Mouse (Mus musculus) CH12.LX (cell line): ENCODE data around the gene C1ql4. TPM values are rescaled to one million over a fixed set of nuclear protein-coding genes. Genes with fewer than 3 reads are reported as not detected.

Source experiments
- DNase-seq: peaks from one replicate; pipeline ENCODE4 v3.0.0-alpha.2; 2013; ENCODE audit errors: extremely low read depth
- H3K27ac ChIP-seq: 2 replicates; pipeline ENCODE4 v1.5.1; 2012; ENCODE audit warnings: low read depth, mild to moderate bottlenecking, control low read depth, moderate library complexity; ENCODE audit not compliant: insufficient read depth
- H3K27me3 ChIP-seq: replicated peaks from 2 replicates; pipeline ENCODE3; 2012; ENCODE audit warnings: inconsistent platforms
- H3K36me3 ChIP-seq, 2 experiments: replicated peaks in 1 of 2; 2 replicates each; pipeline versions ENCODE3 to v1.6.1; 2012; ENCODE audit warnings: inconsistent platforms in 1 of 2, low read length in 1 of 2, mild to moderate bottlenecking in 1 of 2, mixed read lengths in 1 of 2, moderate library complexity in 1 of 2; ENCODE audit not compliant: control insufficient read depth in 1 of 2, insufficient read depth in 1 of 2
- H3K4me1 ChIP-seq, 2 experiments: 2 replicates each; pipeline ENCODE4 v1.6.1; 2012; ENCODE audit warnings: inconsistent platforms in 1 of 2, moderate library complexity in 1 of 2; ENCODE audit not compliant: insufficient read depth in 2 of 2, control insufficient read depth in 1 of 2
- H3K4me2 ChIP-seq: 2 replicates; pipeline ENCODE4 v1.6.1; 2012; ENCODE audit warnings: low read depth, mild to moderate bottlenecking, control low read depth; ENCODE audit not compliant: poor library complexity, insufficient read depth, severe bottlenecking
- H3K4me3 ChIP-seq, 3 experiments: fragments of 150-350 bp in 1 of 3; sonication (generic) in 1 of 3; replicated peaks in 1 of 3; 2 replicates each; pipeline versions ENCODE3 to v1.5.1; 2011 to 2012; ENCODE audit warnings: low read depth in 2 of 3, low read length in 2 of 3, mild to moderate bottlenecking in 2 of 3, moderate library complexity in 2 of 3, control low read depth in 1 of 3, improper control_type of control experiment in 1 of 3, inconsistent platforms in 1 of 3, mixed read lengths in 1 of 3; ENCODE audit not compliant: poor library complexity in 1 of 3
- H3K79me2 ChIP-seq: replicated peaks from 2 replicates; pipeline ENCODE4 v1.6.1; 2012; ENCODE audit warnings: mild to moderate bottlenecking, moderate library complexity; ENCODE audit not compliant: control insufficient read depth, poor library complexity, insufficient read depth, severe bottlenecking; ENCODE audit errors: extremely low read depth
- H3K9ac ChIP-seq: 2 replicates; pipeline ENCODE4 v1.6.1; 2012; ENCODE audit warnings: low read depth, mild to moderate bottlenecking, control low read depth, moderate library complexity; ENCODE audit not compliant: insufficient read depth
- H3K9me3 ChIP-seq: replicated peaks from 2 replicates; pipeline ENCODE3; 2012; ENCODE audit warnings: low read length, inconsistent platforms, mixed read lengths
- CHD2 ChIP-seq: IDR thresholded peaks from 2 replicates; pipeline ENCODE4 v1.6.1; 2011; ENCODE audit warnings: low read length, improper control_type of control experiment
- E2F4 ChIP-seq: IDR thresholded peaks from 2 replicates; pipeline ENCODE4 v1.6.1; 2011; ENCODE audit warnings: low read depth, low read length, improper control_type of control experiment; ENCODE audit not compliant: insufficient replicate concordance
- ELF1 ChIP-seq: IDR thresholded peaks from 2 replicates; pipeline ENCODE4 v1.6.1; 2014; ENCODE audit warnings: low read depth, mild to moderate bottlenecking, inconsistent platforms, low read length, improper control_type of control experiment
- ETS1 ChIP-seq: conservative IDR thresholded peaks from 2 replicates; pipeline ENCODE4 v1.6.1; 2012; ENCODE audit warnings: low read depth, mild to moderate bottlenecking, inconsistent platforms, low read length, improper control_type of control experiment, moderate library complexity
- GABPA ChIP-seq: IDR thresholded peaks from 2 replicates; pipeline ENCODE4 v1.6.1; 2012; ENCODE audit warnings: low read depth, low read length, improper control_type of control experiment, inconsistent platforms; ENCODE audit not compliant: insufficient replicate concordance
- JUN ChIP-seq: IDR thresholded peaks from 2 replicates; pipeline ENCODE4 v1.6.1; 2011; ENCODE audit warnings: low read depth, mild to moderate bottlenecking, low read length, improper control_type of control experiment, moderate library complexity; ENCODE audit not compliant: insufficient read depth
- KAT2A ChIP-seq: IDR thresholded peaks from 2 replicates; pipeline ENCODE4 v1.6.1; 2012; ENCODE audit warnings: low read length, improper control_type of control experiment, inconsistent platforms; ENCODE audit not compliant: insufficient replicate concordance
- MAX ChIP-seq: IDR thresholded peaks from 2 replicates; pipeline ENCODE4 v1.6.1; 2011; ENCODE audit warnings: low read length, improper control_type of control experiment
- MAZ ChIP-seq: IDR thresholded peaks from 2 replicates; pipeline ENCODE4 v1.6.1; 2012; ENCODE audit warnings: low read depth, mild to moderate bottlenecking, inconsistent platforms, low read length, improper control_type of control experiment, moderate library complexity
- MXI1 ChIP-seq: IDR thresholded peaks from 2 replicates; pipeline ENCODE4 v1.6.1; 2011; ENCODE audit warnings: mild to moderate bottlenecking, low read depth, low read length, improper control_type of control experiment
- MYC ChIP-seq: IDR thresholded peaks from 2 replicates; pipeline ENCODE4 v1.6.1; 2011; ENCODE audit warnings: low read depth, mild to moderate bottlenecking, improper control_type of control experiment, low read length
- NRF1 ChIP-seq: IDR thresholded peaks from 2 replicates; pipeline ENCODE4 v1.6.1; 2014; ENCODE audit warnings: low read depth, mild to moderate bottlenecking, inconsistent platforms, low read length, improper control_type of control experiment, moderate library complexity
- RAD21 ChIP-seq: IDR thresholded peaks from 2 replicates; pipeline ENCODE4 v1.6.1; 2011; ENCODE audit warnings: low read depth, mild to moderate bottlenecking, low read length, improper control_type of control experiment, moderate library complexity
- SMC3 ChIP-seq: IDR thresholded peaks from 2 replicates; pipeline ENCODE4 v1.6.1; 2011; ENCODE audit warnings: low read depth, low read length, improper control_type of control experiment
- TBP ChIP-seq: conservative IDR thresholded peaks from 2 replicates; pipeline ENCODE4 v1.6.1; 2011; ENCODE audit warnings: low read depth, low read length, improper control_type of control experiment
- TCF12 ChIP-seq: IDR thresholded peaks from 2 replicates; pipeline ENCODE4 v1.6.1; 2014; ENCODE audit warnings: low read depth, mild to moderate bottlenecking, inconsistent platforms, low read length, improper control_type of control experiment
- USF1 ChIP-seq: IDR thresholded peaks from 2 replicates; pipeline ENCODE4 v1.6.1; 2014; ENCODE audit warnings: low read depth, mild to moderate bottlenecking, inconsistent platforms, low read length, improper control_type of control experiment
- USF2 ChIP-seq: conservative IDR thresholded peaks from 2 replicates; pipeline ENCODE4 v1.6.1; 2011; ENCODE audit warnings: low read depth, low read length, improper control_type of control experiment
- ZC3H11A ChIP-seq: IDR thresholded peaks from 2 replicates; pipeline ENCODE4 v1.6.1; 2012; ENCODE audit warnings: low read depth, mild to moderate bottlenecking, inconsistent platforms, low read length, improper control_type of control experiment
- ZMIZ1 ChIP-seq: IDR thresholded peaks from 2 replicates; pipeline ENCODE4 v1.6.1; 2012; ENCODE audit warnings: low read depth, mild to moderate bottlenecking, inconsistent platforms, low read length, improper control_type of control experiment
- dilution Hi-C: fragments of 300-500 bp; cut with MboI; formaldehyde crosslinking; loops from 2 replicates; pipeline ENCODE4 v1.14.3; 2020; ENCODE audit warnings: low sequenced_read_pairs; ENCODE audit not compliant: extremely low pct_unique_long_range_greater_than_20kb, extremely low pct_ligation_motif_present
- in situ Hi-C: fragments of 300-500 bp; cut with MboI; formaldehyde crosslinking; loops from 3 replicates; pipeline ENCODE4 v1.14.3; 2019; ENCODE audit warnings: low sequenced_read_pairs, low pct_ligation_motif_present, low pct_unique_long_range_greater_than_20kb, mixed read lengths
- polyA plus RNA-seq: library from polyadenylated mRNA; unstranded; fragments of >175 nt; gene quantifications from 2 replicates; pipeline ENCODE4 v1.2.1, GENCODE M21; 2012; ENCODE audit warnings: low read depth; ENCODE audit not compliant: insufficient read length
- total RNA-seq, 2 experiments: library from RNA; depleted of rRNA; stranded (reverse); fragments of 300-350 nt in 1 of 2; fragments of >200 nt in 1 of 2; gene quantifications; 2 replicates each; pipeline ENCODE4 v1.2.3; 2012 to 2014

Gene C1ql4
- total and polyA plus RNA-seq, 3 experiments, result not detected

GRCm38 (mm10) chr15:99082840-99083239 lies 4.8 kb downstream of the C1ql4 start:
- Histone ChIP-seq H3K79me2 (no peaks in the 10 kb centered on the region), H3K4me1 (peaks cover 4 to 14% of the 10 kb centered on the region in 2 experiments; a peak in 3 of 4 replicates), H3K27ac (no peak overlapping the region), H3K9me3 (peaks cover 6% of the 10 kb centered on the region), H3K36me3 (peaks cover 43 to 80% of the 10 kb centered on the region in 2 experiments), H3K4me3 (no peak overlapping the region), H3K4me2 (no peak overlapping the region)
- dilution Hi-C loops (no loop called here), in situ Hi-C loops (no loop called here)
- no peak for DNase-seq
- TF ChIP-seq JUN (no peak), CHD2 (no peak)
- TF ChIP-seq, all 38 proteins: peak for 0
- no peaks in the 10 kb centered on the region for H3K27me3 ChIP-seq
- no peak overlapping the region for H3K9ac ChIP-seq

DNA sequence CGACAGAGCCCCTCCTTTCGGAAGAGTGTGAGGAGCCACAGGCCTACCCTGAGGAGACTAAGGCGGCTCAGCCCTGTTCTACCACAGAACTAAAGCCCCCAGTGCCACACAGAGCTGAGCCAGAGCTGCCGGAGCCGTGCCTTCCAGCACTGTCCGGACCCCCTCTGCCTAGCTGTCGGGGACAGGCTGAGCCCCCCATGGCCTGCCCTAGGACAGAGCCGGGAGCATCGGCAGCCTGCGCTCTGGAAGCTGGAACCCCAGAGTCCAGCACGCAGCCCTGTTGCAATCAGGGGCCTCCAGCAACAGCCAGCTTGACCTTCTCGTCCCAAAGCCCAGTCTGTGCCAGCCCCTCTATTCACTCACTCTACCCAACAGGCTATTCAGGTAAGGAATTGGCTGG lies 5.3 kb downstream of the C1ql4 start:
- no peak for TF ChIP-seq ZC3H11A
- no peak for TF ChIP-seq ELF1
- TF ChIP-seq USF2, result no peak
- TF ChIP-seq MAZ, result no peak
- no peak for TF ChIP-seq ETS1
- TF ChIP-seq SMC3, result no peak
- no peak for TF ChIP-seq GABPA
- no peak for TF ChIP-seq MXI1
- TF ChIP-seq MAX, result no peak
- no peak for TF ChIP-seq TCF12
- TF ChIP-seq KAT2A, result no peak
- TF ChIP-seq MYC, result no peak
- no peak for TF ChIP-seq NRF1
- TF ChIP-seq ZMIZ1, result no peak
- no peak for TF ChIP-seq RAD21
- TF ChIP-seq E2F4, result no peak
- TF ChIP-seq TBP, result no peak
- TF ChIP-seq USF1, result no peak
- peaks cover 48 to 80% of the 10 kb centered on the region in 2 experiments for H3K36me3 ChIP-seq
- no peak for DNase-seq

More for the DNA sequence above, 5.3 kb downstream of the C1ql4 start:
- dilution Hi-C loops (no loop called here), in situ Hi-C loops (no loop called here)
- Histone ChIP-seq H3K9ac (no peak overlapping the region), H3K9me3 (peaks cover 2% of the 10 kb centered on the region), H3K79me2 (peaks cover under 1% of the 10 kb centered on the region), H3K4me2 (no peak overlapping the region), H3K4me3 (no peak overlapping the region), H3K27ac (no peak overlapping the region), H3K4me1 (peaks cover 4 to 19% of the 10 kb centered on the region in 2 experiments; a peak in 3 of 4 replicates), H3K27me3 (no peaks in the 10 kb centered on the region)
